Mouse (Mus musculus): ENCODE measurements around the gene Sema4g.
"Not testable (repeated sequence)": the region's sequence is repeated elsewhere in the genome, so short reads cannot be mapped to it uniquely, and the experiment has no call there.

The Sema4g gene

DNA sequence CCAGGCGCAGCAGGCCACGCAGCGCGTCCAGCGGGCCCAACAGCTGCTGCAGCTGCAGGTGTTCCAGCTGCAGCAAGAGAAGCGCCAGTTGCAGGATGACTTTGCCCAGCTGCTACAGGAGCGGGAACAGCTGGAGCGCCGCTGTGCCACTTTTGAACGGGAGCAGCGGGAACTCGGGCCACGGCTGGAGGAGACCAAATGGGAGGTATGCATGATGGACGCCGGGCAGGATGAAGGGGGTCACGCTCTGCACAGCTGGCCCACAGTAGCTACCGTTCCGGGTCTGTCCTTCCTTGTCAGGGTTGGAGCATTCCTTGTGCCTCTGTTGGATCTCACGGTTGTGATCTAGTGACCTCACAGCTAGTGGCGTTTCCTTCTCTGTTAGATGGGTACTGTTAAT, 35.9 kb downstream of the Sema4g start:
- DNase-seq (ENCODE audit: low spot score): no peak

- no peak for DNase-seq (ENCODE audit: low spot score)
Measured at GRCm38 (mm10) chr19:45025937-45026568, 37.2 kb downstream of the Sema4g start.

DNA sequence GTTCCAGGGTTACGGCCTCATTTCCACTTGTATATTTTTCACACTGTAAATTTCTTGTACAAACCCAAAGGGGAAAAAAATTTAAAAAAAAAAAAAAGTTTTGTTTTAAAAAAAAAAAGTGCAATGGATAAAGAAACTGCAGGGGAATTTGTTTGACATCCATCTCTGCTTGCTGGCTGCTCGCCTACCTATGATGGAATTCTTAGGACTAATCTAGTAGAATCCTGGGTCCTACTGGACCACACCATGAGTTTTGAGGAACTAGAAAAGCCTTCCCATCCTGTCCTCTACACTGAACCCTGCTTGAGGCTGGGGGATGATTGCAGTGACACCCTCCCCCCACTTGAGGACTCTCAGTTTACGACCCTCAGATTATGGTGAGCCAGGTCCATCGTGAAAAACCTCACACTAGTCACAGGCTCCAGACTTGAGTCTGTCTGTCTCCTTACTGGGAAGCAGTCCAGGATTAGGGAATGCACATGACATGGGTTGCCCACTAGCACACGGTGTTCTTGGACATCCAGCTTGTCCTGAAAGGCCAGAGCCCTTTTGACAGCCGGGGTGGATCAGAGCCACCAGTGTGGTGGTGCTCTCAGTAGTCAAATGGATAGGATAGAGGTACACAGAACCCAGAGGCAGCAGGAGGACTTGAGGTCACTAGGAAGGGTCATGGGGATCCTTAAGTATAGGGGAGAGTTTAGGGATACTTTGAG, 38.2 kb downstream of the Sema4g start:
- DNase-seq (ENCODE audit: low spot score): peak; percentile 84

DNA sequence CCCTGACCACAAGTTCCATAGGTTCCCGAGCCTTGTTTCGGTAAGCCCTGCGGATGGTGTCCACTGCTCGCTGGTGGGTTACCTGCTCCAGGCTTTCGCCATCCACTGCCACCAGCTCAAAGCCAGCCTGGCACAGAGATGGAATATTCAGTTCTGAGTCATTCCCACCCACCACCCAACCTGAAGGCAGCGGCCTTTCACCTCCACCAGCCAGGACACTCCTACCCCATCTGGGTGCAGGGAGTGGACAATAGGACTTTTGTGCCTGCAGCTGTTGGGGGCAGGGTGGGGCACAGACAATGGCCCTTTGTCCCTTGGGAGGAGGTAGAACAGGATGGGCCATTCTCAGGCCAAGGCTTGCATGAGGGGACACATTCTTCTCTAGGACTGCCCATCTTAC, 38.9 kb downstream of the Sema4g start:
- no peak for DNase-seq (ENCODE audit: low spot score)

GRCm38 (mm10) chr19:45028746-45029145, 39.8 kb downstream of the Sema4g start:
- DNase-seq (ENCODE audit: low spot score): no peak

DNA sequence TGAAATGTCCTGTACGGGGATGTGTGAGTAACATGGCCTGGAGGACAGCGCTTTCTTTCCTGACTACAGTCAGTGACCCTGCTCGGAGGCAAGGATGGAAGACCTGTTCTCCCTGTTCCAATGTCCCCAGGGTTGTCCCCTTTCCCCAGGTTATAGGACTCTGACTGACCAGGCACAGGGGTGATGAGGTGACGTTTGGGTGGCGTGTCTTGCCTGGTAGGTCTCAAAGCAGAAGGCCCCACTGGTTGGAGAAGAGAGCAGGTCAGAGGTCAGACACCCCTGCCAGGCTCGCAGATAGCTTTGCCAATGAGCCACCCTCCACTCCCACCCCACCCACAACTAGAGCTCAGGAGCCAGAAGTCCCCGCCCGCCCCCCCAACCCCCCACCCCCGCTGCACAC, 40.7 kb downstream of the Sema4g start:
- DNase-seq (ENCODE audit: low spot score): no peak

DNA sequence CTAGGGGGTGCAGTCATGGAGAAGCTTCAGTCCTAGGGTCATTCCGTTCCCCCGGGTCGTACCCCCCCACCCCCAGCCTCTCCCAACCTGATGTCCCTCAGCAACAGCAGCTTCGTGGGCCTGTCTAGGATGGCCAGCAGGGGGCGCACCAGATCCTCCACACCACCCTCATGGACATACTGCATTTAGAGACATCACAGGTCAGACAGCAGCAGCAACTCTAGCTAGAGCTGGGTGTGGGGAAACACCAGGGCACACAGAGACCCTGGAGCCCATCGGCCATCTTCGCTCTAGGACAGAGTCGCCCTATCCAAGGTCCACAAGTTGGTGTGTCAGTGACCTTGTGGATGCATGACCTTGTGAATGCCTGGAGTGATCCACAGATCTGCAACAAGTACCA, 41.2 kb downstream of the Sema4g start:
- peak; percentile 67 for DNase-seq (ENCODE audit: low spot score)

DNA sequence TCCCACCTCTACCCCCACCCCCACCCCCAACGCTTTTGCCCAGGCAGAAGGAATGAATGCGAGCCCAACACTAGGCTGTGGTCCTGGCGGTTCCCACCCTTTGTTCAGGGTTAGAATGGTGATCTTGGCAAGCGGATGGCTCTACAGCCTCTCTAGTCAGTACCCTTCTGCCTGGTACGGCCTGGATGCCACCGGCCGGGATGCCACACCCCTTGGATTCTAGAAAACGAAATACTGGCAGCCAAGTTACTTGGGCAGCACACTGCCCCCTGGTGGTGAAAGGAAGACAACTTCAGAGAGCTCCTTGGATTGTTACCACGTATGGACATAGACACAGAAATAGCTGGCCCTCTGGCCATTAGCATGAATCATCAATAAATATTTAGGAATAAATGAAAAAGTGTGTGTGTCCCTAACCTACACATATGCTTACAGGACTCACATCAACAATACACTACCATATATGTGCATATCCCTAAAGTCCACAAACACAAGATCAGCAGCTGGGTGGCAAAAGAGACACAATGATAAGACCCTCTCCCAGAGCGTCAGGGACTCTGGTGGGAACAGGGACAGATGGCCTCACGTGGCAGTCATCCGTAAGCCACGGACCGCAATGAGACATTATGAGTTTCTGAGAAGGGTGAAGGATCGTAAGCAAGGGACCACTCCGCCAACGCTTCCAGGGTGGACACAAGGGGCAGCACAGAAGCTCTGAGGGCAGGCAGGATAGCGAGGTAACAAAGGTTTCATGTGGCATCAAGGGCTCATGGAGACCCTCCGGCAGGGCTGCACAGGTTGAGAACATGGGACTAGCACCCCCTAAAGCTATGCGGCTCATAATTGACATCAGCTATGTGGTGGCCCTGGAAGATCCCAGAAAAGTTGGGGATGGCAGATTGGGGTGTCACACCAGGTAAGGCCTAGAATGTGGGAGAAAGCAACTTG, 42.1 kb downstream of the Sema4g start:
- DNase-seq (ENCODE audit: low spot score): peak; percentile 98

DNA sequence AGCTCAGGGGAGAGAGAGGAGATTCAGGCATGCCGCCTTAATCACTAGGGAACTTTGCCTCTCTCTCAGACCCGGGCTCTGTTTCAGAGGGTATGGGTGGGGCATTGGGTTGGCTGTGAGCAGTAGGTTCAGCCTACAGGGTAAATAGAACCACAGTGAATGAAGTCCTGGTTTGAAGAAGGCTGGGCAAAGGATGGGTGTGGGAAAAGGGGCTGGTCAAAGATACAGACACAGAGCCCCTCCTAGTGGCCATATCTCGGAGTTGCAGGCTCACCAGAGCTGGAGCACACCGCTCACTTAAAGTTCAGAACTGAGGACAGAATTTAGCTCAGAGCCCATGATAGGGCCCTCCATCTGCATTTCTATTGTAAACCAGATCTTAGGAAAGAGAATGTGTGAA, 42.9 kb downstream of the Sema4g start:
- DNase-seq (ENCODE audit: low spot score): peak; percentile 92

DNA sequence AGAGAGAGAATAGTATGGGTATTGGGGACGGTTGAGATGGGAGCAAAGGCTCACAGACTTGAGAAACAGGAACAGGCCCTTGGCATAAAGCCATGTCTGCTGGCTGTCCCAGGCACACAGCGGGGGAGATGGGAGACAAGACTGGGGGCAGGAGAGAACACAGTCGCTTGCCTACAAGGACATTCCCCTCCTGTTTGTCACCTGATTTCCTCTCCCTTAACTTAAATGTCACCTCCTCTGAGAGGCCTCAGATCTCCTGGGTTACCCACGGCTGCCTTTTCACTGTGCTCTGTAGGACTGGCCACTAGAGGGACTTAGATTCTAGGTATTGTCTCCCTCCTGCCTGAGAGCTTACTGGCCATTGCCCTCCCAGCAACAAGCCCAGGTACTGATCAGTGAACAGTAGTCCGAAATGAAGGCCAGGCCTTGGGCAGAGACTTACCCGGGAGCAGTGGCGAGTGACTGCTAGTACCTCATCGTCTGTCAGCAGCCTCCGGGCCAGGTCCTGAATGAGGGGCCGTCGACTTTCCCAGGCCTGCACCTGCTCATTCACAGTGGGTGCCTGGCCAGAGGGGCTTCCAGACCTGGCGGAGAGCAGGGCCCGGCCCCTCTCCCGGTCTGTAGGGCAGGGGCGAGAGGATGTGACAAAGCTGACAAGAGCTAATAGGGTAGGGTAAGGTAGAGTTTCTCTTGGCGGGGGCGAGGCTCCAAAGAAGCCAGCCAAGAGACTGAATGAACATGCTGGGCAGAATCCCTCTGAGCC, 43.9 kb downstream of the Sema4g start:
- peak; percentile 58 for DNase-seq (ENCODE audit: low spot score)

GRCm38 (mm10) chr19:45036867-45037266, 48.0 kb downstream of the Sema4g start:
- DNase-seq (ENCODE audit: low spot score): no peak

- DNase-seq (ENCODE audit: low spot score): not testable (repeated sequence)
Measured at GRCm38 (mm10) chr19:45038198-45038597, 49.3 kb downstream of the Sema4g start.

- DNase-seq (ENCODE audit: low spot score): no peak
Measured at GRCm38 (mm10) chr19:45040214-45040613, 51.3 kb downstream of the Sema4g start.

- DNase-seq (ENCODE audit: low spot score): no peak
Measured at GRCm38 (mm10) chr19:45044389-45044927, 55.6 kb downstream of the Sema4g start.

GRCm38 (mm10) chr19:45045236-45045635, 56.3 kb downstream of the Sema4g start:
- DNase-seq (ENCODE audit: low spot score): no peak

GRCm38 (mm10) chr19:45045651-45046050, 56.8 kb downstream of the Sema4g start, which contains the start of gene Pdzd7:
Gene Pdzd7, minus strand, starts transcription at chr19:45045717.
- DNase-seq (ENCODE audit: low spot score): no peak

- DNase-seq (ENCODE audit: low spot score): no peak
Measured at GRCm38 (mm10) chr19:45046523-45047321, 57.8 kb downstream of the Sema4g start.

DNA sequence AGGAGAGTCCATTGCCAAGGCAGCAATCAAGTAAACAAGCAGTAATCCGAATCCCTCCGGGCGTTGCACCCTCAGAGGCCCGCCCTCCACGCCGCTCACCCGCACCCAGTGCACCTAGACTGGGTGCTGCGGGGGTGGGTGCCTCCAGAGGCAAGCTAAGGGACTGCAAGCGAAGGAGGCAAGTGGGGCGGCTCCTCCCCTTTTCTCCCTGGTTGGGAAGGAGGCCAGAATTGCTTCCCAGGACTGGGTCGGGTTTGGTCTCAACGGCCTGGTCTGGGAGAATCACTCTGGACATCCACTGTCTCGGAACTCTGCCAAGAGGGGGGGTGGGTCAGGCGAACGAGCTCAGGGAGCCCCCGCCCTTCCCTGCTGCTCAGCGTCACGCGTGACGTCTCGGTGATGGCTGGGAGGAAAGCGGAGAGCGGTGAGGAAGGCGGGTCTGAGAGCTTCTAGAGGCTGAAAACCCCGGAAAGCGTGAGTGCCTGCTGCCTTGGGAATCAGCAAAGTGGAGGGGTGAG, 58.6 kb downstream of the Sema4g start, which contains the start of gene Sfxn3:
Gene Sfxn3 (plus strand): TSS at position 87 of the 518 bp plus-strand sequence.
- peak; percentile 93 for DNase-seq (ENCODE audit: low spot score)

DNA sequence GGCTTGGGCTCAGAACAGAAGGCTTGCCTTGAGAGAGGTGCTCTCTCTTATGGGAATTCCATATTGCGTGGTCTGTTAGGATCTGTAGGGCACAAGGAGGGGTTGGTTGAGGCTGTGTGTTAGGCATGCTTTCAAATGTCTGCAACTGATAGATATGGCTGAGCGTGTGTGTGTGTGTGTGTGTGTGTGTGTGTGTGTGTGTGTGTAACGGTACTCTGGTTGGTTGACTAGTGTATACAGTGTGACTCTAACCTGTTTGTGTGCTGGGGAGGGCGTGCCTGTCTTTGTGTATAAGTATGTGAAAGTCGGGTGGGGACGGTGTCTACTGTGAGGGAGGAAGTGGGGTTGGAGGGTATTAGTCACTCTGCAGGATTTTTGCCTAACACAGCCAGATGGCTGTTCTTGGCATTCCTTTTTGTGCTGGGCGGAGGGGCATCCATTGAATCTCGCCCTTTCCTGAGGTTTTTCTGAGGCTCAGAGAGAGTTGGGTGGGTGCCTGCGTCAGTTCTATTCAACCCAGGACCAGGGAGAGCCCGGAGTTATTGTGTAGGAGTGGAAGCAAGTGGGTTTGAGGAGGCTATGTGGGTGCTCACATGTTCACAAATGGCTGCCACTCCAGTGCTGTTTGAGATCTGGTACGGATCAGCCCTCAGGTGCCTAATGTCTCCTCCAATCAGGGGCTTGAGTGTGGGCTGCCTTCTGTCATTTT, 59.2 kb downstream of the Sema4g start:
- DNase-seq (ENCODE audit: low spot score): no peak

All from adipocyte (in vitro differentiated cells).